Mouse (Mus musculus) ovary, adult 18-20 months (tissue): ENCODE results near the gene Wdr86.
"Not testable (repeated sequence)": the region's sequence is repeated elsewhere in the genome, so short reads cannot be mapped to it uniquely, and the experiment has no call there.

ENCODE experiments used
- DNase-seq: peaks from one replicate; pipeline ENCODE4 v3.0.0; 2022; ENCODE audit warnings: low spot score, mixed read lengths

Wdr86 gene

DNA sequence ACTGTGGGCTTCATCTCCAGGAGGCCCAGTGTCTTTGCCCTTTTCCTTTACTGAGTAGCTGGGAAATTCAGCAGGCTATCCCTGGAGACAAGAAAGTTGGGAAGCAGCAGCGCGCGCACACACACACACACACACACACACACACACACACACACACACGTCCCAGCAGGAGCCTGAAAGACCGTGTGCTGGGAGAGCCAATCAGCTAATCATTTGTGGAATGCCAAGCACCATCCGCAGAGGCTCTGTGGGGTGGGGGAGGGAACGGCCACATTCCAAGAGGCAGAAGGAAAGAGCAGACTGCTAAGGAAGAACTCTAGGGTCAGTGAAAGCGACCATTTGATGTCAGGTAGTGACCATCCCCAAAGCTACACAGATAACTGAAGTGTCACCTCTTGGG, 2.6 kb upstream of the Wdr86 start:
- no peak for DNase-seq

DNA sequence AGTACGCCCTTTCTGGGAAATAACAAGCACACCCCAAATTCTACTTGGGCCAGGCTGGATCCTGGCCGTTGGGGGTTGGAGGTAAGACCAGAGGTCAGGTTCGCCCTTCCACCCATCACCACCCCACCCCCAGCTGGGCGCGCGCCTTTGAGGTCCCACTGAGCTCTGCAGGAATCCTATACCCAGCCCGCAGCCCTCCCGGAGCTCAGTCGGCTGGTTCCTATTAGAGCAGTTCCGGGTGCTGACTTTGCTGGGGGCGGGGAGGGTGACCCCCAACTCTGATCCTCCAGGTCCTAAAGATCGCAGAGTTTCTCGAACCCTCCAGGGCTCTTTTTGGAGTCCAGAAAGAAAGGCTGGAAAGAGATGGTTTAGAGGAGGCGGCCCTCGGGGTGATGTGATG, 459 bp upstream of the Wdr86 start:
- DNase-seq = no peak

DNA sequence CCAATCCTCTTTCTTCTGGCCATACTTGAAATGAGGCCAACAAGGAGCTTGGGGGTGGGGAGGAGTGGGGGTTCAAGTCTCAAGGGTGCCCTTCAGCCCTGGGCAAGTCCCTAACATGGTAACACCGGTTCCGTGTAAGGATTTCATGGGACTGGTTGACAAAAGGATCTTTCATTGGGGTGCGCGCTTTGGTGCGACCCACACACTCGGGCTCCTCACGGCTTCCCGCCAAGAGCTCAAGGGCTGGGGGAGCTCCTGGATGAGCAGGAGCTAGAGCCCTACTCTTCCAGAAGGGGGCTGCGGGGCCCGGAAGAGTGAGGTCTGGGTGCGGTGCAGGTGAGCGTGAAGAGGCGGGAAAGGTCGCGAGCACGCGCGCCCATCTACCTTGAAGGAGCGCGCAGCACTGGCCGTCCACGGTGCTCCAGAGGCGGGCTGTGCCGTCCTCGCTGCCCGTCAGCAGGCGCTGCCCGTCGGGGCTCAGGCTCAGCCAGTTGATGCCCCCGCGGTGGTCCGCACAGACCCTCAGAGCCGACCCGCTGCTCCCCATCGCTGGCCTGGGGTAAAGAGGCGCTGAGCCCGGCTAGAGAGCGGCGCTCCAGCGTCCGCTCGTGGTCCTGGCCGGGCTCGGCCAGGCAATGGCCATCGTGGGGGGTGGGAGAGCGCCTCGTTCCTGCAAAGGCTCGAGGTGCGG, 585 bp downstream of the Wdr86 start:
- no peak for DNase-seq

DNA sequence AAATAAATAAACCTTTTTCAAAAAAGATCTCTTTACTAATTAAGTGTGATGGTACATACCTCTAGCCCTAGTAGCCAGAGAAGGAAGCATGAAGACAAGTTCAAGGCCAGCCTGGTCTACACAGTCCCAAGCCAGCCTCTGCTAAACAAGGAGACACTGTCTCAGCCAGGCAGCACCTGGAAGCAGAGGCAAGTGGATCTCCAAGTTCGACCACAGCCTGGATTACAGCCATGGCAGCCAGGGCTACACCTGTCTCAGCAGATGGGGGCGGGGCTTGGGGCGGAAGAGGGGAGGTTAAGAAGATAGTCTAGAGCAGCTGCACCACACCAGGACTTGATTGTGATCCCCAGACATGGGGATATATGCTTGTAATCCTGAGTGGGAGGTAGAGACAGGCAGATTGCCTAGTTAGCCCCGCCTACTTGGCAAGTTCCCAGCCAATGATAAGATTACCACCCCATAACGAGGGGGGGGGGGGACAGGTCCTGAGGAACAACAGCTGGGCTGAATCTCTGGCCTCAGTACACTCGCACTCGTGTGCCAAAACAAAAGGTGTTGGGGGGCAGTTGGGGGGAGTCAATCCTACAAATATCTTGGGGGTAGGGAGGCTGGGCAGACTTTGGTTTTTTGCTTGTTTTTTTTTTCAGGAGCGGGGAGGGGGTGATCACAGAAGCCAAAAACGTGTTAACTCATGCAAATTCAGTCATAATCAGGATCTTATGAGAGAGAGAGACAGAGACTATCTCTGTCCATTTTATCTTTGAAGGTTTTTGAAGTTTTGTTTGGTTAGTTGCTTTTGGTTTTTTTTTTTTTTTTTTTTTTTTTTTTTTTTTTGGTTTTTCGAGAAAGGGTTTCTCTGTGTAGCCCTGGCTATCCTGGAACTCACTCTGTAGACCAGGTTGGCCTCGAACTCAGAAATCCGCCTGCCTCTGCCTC, 3.4 kb downstream of the Wdr86 start:
- no peak for DNase-seq

DNA sequence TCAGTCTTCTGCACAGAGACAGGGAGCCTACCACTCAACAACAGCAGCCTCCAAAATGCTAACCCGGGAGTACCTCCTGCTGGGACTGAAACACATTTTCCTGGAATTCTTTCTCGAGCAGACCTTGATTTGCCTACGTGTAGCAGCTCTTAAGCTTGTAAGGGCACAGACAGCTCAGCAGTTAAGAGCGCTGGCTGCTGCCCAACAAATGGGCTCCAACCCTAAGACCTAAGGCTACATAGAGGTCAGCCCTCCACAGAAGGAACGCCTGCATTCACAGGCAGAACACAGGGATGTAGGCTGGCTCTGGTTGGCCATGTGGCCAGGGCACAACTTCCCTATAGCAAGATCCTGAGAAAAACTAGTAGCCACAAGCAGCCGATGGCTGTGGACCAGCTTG, 4.6 kb downstream of the Wdr86 start:
- DNase-seq = no peak

DNA sequence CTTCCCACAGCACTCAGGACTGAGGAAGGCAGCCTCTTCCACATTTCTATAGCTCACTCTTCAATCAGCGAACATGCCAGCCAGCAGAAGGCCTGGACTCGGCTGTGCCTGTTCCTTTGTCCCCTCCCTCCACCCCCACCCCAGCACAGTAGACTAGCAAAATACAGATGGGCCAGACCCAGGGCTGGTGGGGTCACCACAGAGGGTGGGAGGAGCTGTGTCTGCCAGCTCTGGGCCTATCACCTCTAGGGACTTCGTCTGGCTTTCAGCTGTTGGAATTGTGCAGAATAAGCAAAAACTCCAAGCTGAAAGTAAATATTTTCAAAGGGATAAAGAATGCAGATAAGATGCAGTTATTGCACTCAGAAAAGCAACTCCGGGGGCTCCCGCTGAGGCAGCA, 5.7 kb downstream of the Wdr86 start:
- DNase-seq = peak; percentile 57

DNA sequence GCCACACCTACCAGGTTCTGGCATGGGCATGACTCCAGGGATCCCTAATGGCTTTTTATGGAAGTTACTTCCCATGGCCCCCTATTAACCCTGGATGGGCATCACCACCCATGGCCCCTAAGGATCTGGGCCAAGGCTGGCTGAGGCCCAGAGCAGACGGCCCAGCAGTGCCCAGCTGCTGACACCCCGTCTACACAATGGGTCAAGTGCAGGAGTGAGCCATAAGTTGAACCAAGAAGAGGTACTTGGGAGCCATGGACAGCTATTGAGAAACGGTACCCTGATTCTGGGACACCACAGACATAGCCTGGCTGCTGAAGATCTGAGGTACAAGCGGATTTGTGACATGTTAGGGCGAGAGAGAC, 6.3 kb downstream of the Wdr86 start:
- DNase-seq = no peak

DNA sequence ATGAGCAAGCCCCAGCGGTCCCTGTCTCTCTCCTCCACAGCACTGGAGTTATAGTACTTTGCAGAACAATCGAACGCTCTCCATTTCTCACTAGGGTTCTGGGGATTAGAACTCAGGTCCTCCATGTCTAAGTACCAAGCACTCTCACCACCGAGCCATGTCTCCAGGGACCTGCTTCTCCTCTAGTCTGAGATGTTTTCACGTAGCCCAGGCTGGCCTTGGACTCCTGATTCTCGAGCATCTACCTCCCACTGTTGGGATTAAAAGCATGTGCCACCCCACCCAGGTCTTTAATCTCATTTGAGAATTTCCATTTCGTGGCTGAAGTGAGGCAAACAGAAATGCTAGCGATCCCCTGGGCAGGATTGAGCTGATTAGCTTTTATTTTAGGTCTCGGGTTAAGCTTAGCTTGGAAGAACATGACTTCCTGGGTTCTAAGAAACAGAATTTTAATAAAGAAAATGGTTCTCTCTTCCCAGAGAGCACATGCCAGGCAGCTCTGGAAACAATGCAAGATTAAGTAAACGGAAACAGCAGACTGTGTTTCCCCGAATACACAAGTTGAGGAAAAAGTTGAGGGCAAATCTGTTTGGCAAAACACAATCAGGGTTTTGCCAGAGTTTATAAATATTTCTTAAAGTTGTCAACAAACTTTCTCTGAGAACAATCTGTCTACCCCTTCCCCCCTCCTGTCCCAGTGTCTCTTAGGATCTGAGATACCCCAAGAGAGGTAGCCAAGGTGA, 6.8 kb downstream of the Wdr86 start:
- no peak for DNase-seq

DNA sequence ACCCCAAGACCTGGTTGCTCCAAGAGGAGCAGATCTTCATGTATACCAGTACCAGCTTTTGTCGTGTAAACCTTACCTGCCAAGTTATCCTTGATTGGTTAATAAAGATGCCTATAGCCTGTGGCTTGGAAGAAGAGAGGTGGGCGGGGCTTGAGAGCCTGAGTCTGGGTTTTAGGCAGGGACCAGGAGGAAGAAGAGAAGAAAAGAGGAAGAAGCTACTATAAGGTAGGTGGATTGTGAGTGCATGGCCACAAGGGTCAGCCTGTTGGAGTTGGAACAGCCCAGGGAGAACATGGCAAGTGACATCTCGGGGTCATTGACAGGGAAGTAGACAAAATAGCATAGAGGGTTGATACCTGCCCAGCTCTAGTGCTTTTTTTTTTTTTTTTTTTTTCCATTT, 10.7 kb downstream of the Wdr86 start:
- no peak for DNase-seq

DNA sequence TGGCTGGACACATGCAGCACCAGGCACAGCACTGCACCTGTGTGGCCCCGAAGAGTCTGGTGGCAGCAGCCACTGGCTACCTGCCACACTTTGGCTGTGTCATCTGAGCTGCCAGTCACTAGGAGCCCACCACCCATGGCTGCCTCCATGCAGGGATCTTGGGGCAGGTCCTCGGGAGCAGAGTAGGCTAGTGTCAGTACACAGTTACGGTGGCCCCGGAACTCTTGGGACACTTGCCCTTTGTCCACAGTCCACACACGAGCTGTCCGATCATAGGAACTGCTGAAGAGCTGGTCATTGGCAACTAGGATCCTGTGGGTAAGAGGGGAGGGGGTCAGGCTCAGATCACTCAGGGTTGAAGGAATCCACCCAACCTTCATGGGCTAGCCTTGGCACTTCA, 12.5 kb downstream of the Wdr86 start:
- DNase-seq = no peak

DNA sequence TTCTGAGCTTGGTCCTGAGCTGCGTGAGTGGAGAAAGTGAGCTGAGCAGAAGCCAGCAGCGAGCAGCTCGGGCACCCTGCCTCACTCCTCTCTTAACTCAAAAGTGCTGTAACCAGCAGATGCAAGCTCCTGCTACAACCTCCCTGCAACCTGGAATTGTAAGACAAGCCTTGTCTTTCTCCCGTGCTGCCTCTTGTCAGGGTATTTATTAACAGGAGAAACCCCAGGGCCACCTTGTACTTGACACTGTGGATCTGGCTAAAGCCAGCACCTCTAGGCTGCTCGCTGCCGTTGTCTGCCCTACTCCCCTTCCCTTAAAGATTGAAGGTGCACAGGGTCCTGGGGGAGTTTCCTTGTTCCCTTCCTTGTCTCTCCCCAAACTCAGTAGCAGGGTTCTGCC, 16.5 kb downstream of the Wdr86 start:
- no peak for DNase-seq

DNA sequence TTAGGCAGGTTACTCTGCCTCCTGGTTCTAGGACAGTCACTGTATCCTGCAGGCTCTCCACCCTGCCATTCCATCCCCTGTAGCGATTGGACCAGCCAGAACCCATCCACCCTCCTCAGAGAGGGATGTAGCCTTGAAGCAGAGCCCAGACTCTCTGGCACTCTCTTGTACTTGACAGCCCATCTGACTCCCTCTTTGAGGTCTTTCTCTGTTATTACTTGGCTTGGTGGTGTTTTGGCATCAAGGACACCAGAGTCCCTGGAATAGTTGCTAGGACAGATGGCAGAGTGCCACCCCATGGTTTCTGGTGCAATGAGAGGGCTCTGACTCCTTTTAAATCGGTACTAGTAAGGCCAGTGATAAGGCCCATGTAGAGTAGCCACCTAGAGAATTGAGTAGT, 17.3 kb downstream of the Wdr86 start:
- peak; percentile 50 for DNase-seq

DNA sequence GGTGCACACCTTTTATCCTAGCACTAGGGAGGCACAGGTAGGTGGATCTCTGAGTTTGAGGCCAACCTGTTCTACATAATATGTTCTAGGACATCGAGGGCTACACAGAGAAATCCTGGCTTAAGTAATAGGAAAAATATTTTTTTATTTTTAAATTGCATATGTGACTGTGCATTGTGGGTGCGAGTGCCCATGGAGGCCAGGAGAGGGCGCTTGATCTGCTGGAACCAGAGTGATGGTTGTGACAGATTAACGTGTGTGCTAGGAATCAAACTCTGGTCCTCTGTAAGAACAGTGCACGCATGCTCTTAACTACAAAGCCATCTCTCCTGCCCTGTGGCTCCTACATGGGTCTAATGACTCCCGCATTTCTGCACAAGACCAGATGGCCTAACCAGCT, 18.9 kb downstream of the Wdr86 start:
- DNase-seq = no peak

DNA sequence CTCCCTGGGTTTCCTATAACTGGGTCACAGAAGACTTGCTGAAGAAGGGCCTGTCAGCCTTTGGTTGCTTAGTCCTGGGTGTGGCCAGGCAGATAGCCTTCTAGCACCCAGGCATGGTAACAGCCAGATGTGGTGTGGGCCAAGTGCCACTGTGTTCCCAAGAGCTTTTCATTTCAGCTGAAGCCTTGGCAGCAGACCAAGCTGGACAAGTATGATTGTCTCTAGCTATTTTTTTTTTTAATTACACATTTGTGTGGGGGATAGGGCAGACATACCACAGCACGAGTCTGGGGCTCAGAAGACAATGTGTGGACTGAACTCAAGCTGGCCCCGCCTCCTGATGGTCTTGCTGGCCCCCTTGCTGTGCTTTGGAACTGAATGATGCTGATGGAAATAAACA, 20.6 kb downstream of the Wdr86 start:
- DNase-seq = no peak

DNA sequence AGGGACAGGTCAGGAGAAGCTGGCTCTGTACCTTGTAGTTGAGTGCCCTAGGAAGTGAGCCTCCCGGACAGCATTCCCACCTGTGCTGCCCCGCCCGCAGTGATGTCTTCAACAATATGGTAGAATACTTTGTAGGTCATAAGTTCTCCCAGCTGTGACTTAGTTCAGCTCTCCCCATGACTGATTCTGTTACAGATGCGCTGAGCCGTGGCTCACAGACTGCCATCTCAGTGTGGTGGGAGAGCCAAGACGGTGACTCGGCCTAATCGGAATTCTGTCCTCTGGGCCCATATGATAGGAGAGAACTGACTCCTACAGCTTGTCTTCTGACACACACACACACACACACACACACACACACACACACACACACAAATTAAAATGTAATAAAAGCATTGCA, 25.9 kb downstream of the Wdr86 start:
- no peak for DNase-seq

DNA sequence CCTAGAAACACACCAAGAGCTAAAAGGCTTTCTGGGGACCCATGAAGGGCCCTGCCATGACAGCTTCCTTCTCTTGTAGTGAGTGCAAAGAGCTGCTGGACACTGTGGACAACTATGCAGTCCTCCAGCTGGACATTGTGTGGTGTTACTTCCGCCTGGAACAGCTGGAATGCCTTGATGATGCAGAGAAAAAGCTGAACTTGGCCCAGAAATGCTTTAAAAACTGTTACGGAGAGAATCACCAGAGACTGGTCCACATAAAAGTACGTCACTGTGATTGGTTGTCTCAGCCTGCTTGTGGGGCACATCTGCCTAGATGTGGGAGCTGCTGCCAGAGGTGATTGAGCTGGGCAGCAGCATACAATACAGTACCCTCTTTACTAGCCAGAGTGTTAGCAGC, 29.3 kb downstream of the Wdr86 start:
- DNase-seq = no peak

DNA sequence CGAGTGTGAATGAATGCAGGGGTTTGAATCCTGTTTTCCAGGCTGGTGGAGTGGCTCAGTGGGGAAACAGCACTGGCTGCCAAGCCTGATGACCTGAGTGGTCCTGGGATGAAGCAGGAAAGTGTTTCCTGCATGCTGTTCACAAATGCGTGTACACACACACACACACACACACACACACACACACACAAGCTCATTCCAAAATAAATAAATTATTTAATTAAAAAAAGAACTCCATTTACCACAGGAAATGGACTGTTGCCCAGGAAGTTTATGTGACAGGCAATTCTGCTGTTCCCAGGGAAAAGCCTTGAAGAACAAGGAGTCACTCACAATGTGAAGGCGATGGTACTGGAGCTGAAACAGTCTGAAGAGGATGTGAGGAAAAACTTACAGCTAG, 33.8 kb downstream of the Wdr86 start:
- DNase-seq = no peak

DNA sequence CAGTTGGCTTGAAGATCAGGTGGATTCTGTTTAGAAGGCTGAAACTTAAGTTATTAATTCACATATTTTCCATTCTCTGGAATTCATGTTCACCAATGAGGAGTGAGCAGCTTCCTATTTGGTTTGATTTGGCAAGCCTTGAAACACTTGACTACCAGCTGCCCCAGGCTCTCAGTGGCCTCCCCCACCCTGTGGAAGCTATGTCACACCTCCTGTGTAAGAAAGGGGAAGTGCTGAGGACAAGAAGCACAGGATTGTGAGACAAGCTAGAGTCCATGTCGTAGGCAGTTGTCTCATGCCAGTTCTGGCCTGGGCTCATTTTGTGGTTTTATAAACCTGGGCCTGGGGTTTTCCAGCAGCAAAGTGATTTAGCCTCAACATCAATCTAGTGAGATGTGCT, 42.8 kb downstream of the Wdr86 start:
- DNase-seq = no peak

DNA sequence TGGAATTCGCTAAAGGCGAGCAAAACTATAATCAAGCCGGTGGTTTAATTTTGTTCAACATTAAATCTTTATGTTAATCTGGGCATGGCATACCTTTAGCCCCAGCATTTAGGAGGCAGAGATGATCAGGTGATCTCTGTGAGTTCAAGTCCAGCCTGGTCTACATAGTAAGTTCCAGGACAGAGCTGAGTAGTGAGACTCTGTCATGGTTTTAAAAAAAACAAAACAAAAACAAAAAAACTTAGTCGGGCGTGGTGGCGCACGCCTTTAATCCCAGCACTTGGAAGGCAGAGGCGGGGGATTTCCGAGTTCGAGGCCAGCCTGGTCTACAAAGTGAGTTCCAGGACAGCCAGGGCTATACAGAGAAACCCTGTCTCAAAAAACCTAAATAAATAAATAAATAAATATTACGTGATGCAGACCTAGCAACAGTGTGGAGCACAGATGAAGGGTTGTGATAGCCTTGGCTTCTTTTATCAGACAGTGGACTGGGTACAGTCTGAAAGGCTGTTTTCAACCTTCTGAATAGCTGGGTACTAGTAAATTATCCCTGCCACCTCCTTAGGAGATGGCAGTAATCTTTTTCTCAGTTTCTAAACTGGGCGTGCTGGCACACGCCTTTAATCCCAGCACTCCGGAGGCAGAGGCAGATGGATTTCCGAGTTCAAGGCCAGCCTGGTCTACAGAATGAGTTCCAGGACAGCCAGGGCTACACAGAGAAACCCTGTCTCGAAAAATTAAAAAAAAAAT, 43.7 kb downstream of the Wdr86 start:
- DNase-seq = not testable (repeated sequence)

DNA sequence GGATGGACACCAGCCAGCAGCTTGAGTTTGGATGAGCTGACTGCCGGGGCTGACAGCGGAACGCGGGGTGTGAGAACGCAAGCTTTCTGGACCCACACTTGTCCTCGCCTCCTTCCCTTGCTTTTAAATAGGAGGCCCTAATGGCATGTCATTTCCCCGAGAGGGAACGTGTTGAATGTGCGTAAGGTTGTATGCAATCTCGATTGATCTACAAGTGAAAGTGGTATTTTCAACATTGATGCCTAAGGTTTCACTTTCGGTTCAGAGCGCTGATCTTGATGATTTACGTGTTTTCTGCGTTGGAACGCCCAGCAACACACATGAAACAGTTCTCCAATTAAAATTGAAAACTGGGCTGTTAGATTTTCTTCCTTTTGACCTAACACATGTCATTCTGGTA, 44.4 kb downstream of the Wdr86 start:
- no peak for DNase-seq

DNA sequence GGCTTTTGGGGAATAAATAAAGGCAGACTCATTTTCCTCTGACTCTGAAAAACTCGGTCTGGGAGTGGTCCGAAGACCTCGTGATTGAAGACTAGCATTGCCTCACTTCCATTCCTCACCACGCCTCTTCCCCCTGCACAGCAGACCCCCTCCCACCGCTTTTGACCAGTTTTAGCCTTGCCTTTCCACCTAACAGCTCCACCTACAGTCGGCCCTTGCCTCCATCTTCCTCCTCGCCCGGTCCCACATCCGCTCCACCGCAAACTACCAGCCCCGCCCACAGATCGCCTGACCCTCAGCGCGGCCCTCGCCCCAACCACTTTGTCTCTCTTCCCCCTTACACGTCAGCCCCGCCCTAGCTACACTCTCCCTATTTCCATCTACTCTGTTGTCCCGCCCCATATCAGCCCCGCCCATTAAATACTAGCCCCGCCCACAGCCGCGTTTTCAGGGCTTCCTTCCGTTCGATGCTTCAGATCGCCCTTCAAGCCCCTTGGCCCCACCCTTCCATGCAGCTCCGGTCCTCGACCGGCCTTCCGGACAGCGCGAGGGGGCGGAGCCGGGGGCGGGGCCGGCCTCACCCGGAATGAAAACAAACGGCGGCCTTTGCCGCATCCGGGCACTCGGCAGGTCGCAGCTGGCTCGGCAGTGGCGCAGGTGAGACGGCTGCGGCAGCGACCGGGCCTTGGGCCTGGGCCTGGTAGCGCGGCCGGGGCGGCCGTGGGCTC, 45.0 kb downstream of the Wdr86 start, which contains the start of gene Nub1:
Gene Nub1, plus strand, starts transcription at position 167 of the 728 bp plus-strand sequence.
- DNase-seq = peak; percentile 99
